Mouse (Mus musculus): ENCODE measurements around the gene Ccdc47. TPM values are rescaled to one million over a fixed set of nuclear protein-coding genes. Genes with fewer than 3 reads are reported as not detected.

Gene Ccdc47
- polyA plus RNA-seq, 1 experiment from 2014 or later: 41.9 TPM

GRCm38 (mm10) chr11:106194155-106194541 is 22.0 kb downstream of the Ccdc47 start:
- Histone ChIP-seq H3K27ac (ENCODE audit: low read depth, low read length) (0 out of 2 replicates have a peak overlapping the region, but pooled peaks have one; percentile 15), H3K9ac (ENCODE audit: low read depth, low read length) (peak overlapping the region; percentile 28; the same call in 1 of the 2 replicates), H3K36me3 (ENCODE audit: control insufficient read depth, insufficient read depth) (peaks cover 6% of the 10 kb centered on the region; the same call in 1 of the 2 replicates), H3K4me2 (replicated peaks; ENCODE audit: low read depth) (peak overlapping the region; percentile 89), H3K9me3 (ENCODE audit: control insufficient read depth) (no peaks in the 10 kb centered on the region), H3K4me1 (replicated peaks; ENCODE audit: control insufficient read depth, insufficient read depth, low read length) (peaks cover 4% of the 10 kb centered on the region; the same call in 1 of the 2 replicates), H3K27me3 (replicated peaks; ENCODE audit: control insufficient read depth, insufficient read depth, low read length) (no peaks in the 10 kb centered on the region), H3K4me3 (ENCODE audit: low read depth, low read length) (peak overlapping the region; percentile 75)
- no peak for TF ChIP-seq CTCF (IDR thresholded peaks at IDR 0.05; ENCODE audit: low read depth)
- WGBS: 29% methylated on average over 3 of the region's 3 CpGs
- ATAC-seq: no peak

GRCm38 (mm10) chr11:106193371-106194154 is 22.6 kb downstream of the Ccdc47 start:
- peak; percentile 97 for ATAC-seq
- peaks cover 6% of the 10 kb centered on the region; the same call in 1 of the 2 replicates for H3K36me3 ChIP-seq (ENCODE audit: control insufficient read depth, insufficient read depth)
- TF ChIP-seq CTCF (IDR thresholded peaks at IDR 0.05; ENCODE audit: low read depth): peak; percentile 43; the same call in 1 of the 2 replicates

DNA sequence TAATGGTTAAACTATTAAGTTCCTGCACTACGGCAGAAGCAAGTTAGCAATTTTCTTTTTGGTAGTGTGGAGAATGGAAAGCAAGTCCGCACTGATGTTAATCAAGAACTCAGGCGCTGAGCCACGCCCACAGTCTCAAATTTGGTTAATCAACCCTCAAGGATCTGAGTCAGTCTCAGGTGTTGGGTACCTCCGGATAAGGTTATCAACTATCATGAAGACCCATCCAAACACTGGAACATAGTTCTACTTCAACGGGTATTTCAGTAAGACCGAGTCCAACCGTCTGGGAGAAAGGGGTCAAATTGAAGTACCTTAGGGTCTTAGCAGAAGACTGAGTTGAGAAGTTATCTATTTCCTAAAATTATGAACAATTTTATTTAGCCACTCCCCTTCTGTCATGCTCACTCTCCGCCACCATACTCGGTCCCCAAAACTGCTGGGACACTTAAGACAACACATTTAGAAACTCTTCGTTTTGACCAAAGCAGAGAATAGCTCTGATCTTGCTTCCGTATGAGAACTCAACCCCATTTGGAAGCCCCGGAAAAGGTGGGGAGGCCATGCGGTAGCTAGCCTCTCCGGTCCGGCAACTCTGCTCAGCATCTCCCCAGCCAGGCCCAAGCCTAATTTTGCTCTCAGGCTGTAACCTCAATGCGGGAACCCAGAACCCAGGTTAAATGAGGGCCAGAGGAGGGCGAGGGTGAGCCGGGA is 23.3 kb downstream of the Ccdc47 start:
- ATAC-seq: no peak; the same call in 1 of the 2 replicates
- no peak; the same call in 1 of the 2 replicates for TF ChIP-seq CTCF (IDR thresholded peaks at IDR 0.05; ENCODE audit: low read depth)
- Histone ChIP-seq H3K27ac (ENCODE audit: low read depth, low read length) (peak overlapping the region; percentile 64), H3K4me3 (ENCODE audit: low read depth, low read length) (peak overlapping the region; percentile 75), H3K9me3 (ENCODE audit: control insufficient read depth) (no peaks in the 10 kb centered on the region), H3K27me3 (replicated peaks; ENCODE audit: control insufficient read depth, insufficient read depth, low read length) (no peaks in the 10 kb centered on the region), H3K4me1 (replicated peaks; ENCODE audit: control insufficient read depth, insufficient read depth, low read length) (peaks cover 4% of the 10 kb centered on the region; the same call in 1 of the 2 replicates), H3K4me2 (replicated peaks; ENCODE audit: low read depth) (peak overlapping the region; percentile 89), H3K36me3 (ENCODE audit: control insufficient read depth, insufficient read depth) (0 out of 2 replicates have a peak, but pooled peaks cover 4% of the 10 kb centered on the region), H3K9ac (ENCODE audit: low read depth, low read length) (peak overlapping the region; percentile 69)
- WGBS: 4% methylated on average over 19 of the region's 19 CpGs

More at GRCm38 (mm10) chr11:106193371-106194154, 22.6 kb downstream of the Ccdc47 start:
- peak overlapping the region; percentile 64 for H3K27ac ChIP-seq (ENCODE audit: low read depth, low read length)
- H3K27me3 ChIP-seq (replicated peaks; ENCODE audit: control insufficient read depth, insufficient read depth, low read length): no peaks in the 10 kb centered on the region
- H3K4me3 ChIP-seq (ENCODE audit: low read depth, low read length): peak overlapping the region; percentile 75
- H3K9me3 ChIP-seq (ENCODE audit: control insufficient read depth): no peaks in the 10 kb centered on the region
- peak overlapping the region; percentile 89 for H3K4me2 ChIP-seq (replicated peaks; ENCODE audit: low read depth)
- peaks cover 4% of the 10 kb centered on the region; the same call in 1 of the 2 replicates for H3K4me1 ChIP-seq (replicated peaks; ENCODE audit: control insufficient read depth, insufficient read depth, low read length)
- peak overlapping the region; percentile 69 for H3K9ac ChIP-seq (ENCODE audit: low read depth, low read length)
- WGBS: under 1% methylated on average over 42 of the region's 44 CpGs

GRCm38 (mm10) chr11:106192241-106192640 is 23.9 kb downstream of the Ccdc47 start:
- Histone ChIP-seq H3K27me3 (replicated peaks; ENCODE audit: control insufficient read depth, insufficient read depth, low read length) (no peaks in the 10 kb centered on the region), H3K4me2 (replicated peaks; ENCODE audit: low read depth) (peak overlapping the region; percentile 89), H3K27ac (ENCODE audit: low read depth, low read length) (no peak overlapping the region), H3K36me3 (ENCODE audit: control insufficient read depth, insufficient read depth) (no peaks in the 10 kb centered on the region), H3K4me1 (replicated peaks; ENCODE audit: control insufficient read depth, insufficient read depth, low read length) (peaks cover 4% of the 10 kb centered on the region; the same call in 1 of the 2 replicates), H3K9ac (ENCODE audit: low read depth, low read length) (no peak overlapping the region), H3K9me3 (ENCODE audit: control insufficient read depth) (no peaks in the 10 kb centered on the region), H3K4me3 (ENCODE audit: low read depth, low read length) (no peak overlapping the region)
- no peak for TF ChIP-seq CTCF (IDR thresholded peaks at IDR 0.05; ENCODE audit: low read depth)
- ATAC-seq: no peak
- 73% methylated on average over 5 of the region's 5 CpGs for WGBS

- no peak for ATAC-seq
- H3K9ac ChIP-seq (ENCODE audit: low read depth, low read length): no peak overlapping the region
- no peaks in the 10 kb centered on the region for H3K27me3 ChIP-seq (replicated peaks; ENCODE audit: control insufficient read depth, insufficient read depth, low read length)
- no peaks in the 10 kb centered on the region for H3K36me3 ChIP-seq (ENCODE audit: control insufficient read depth, insufficient read depth)
- no peak overlapping the region for H3K27ac ChIP-seq (ENCODE audit: low read depth, low read length)
- 93% methylated on average over 3 of the region's 3 CpGs for WGBS
- H3K4me3 ChIP-seq (ENCODE audit: low read depth, low read length): no peak overlapping the region
- no peaks in the 10 kb centered on the region for H3K9me3 ChIP-seq (ENCODE audit: control insufficient read depth)
- no peak overlapping the region for H3K4me2 ChIP-seq (replicated peaks; ENCODE audit: low read depth)
- no peak for TF ChIP-seq CTCF (IDR thresholded peaks at IDR 0.05; ENCODE audit: low read depth)
- H3K4me1 ChIP-seq (replicated peaks; ENCODE audit: control insufficient read depth, insufficient read depth, low read length): peaks cover 4% of the 10 kb centered on the region; the same call in 1 of the 2 replicates
Observed at GRCm38 (mm10) chr11:106191716-106192115, 24.4 kb downstream of the Ccdc47 start.

DNA sequence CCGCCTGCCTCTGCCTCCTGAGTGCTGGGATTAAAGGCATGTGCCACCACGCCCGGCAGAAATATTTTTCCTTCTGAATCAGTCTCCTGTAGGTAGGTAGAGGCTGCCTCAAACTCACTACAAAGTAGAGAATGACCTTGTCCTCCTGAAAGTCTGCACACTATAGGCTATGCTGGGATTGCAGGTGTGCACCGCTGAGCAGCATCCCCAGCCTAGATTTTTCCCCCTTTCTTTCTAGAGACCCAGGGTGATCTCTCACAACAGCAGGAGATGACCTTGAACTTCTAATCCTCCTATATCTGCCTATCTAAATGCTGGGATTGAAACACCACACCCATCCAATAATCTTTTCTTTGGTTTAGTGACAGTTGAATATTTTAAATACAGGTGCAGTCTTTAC is 28.8 kb downstream of the Ccdc47 start:
- Histone ChIP-seq H3K27me3 (replicated peaks; ENCODE audit: control insufficient read depth, insufficient read depth, low read length) (no peaks in the 10 kb centered on the region), H3K9me3 (ENCODE audit: control insufficient read depth) (no peaks in the 10 kb centered on the region), H3K4me1 (replicated peaks; ENCODE audit: control insufficient read depth, insufficient read depth, low read length) (no peaks in the 10 kb centered on the region), H3K36me3 (ENCODE audit: control insufficient read depth, insufficient read depth) (no peaks in the 10 kb centered on the region), H3K4me3 (ENCODE audit: low read depth, low read length) (no peak overlapping the region), H3K27ac (ENCODE audit: low read depth, low read length) (no peak overlapping the region), H3K4me2 (replicated peaks; ENCODE audit: low read depth) (no peak overlapping the region), H3K9ac (ENCODE audit: low read depth, low read length) (no peak overlapping the region)
- TF ChIP-seq CTCF (IDR thresholded peaks at IDR 0.05; ENCODE audit: low read depth): no peak
- whole genome bisulfite sequencing: 95% methylated on average over 4 of the region's 4 CpGs
- ATAC-seq: no peak
